Mouse (Mus musculus): ENCODE measurements around the gene Lrrc26. TPM values are rescaled to one million over a fixed set of nuclear protein-coding genes. Genes with fewer than 3 reads are reported as not detected.

The Lrrc26 gene
- polyA plus RNA-seq, 2 experiments, result not detected

GRCm38 (mm10) chr2:25297093-25297492 lies 7.4 kb downstream of the Lrrc26 start:
- DNase-seq (ENCODE audit: low read depth in 3 of 3, low spot score in 3 of 3), result no peak
- Histone ChIP-seq H3K27ac (no peak overlapping the region), H3K9ac (replicated peaks) (no peak overlapping the region), H3K4me1 (replicated peaks; ENCODE audit: control insufficient read depth in 2 of 2, insufficient read depth in 2 of 2, low read length in 1 of 2) (no peaks in the 10 kb centered on the region), H3K36me3 (replicated peaks; ENCODE audit: control insufficient read depth, insufficient read depth, low read depth) (no peaks in the 10 kb centered on the region), H3K4me3 (ENCODE audit: insufficient read depth in 1 of 2, low read depth in 2 of 2, low read length in 2 of 2) (no peak overlapping the region), H3K4me2 (ENCODE audit: low read depth) (no peak overlapping the region), H3K9me3 (ENCODE audit: control insufficient read depth, low read length) (no peaks in the 10 kb centered on the region), H3K27me3 (ENCODE audit: control insufficient read depth, insufficient read depth, low read length) (peaks cover 11% of the 10 kb centered on the region)
- WGBS (ENCODE audit: insufficient replicate concordance), result 60% methylated on average over 8 of the region's 8 CpGs
- TF ChIP-seq CTCF (IDR thresholded peaks at IDR 0.05; ENCODE audit: low read depth), result no peak
- no peak for TF ChIP-seq EP300 (IDR thresholded peaks at IDR 0.05; ENCODE audit: low read depth)
- ATAC-seq (ENCODE audit: insufficient read depth), result no peak

GRCm38 (mm10) chr2:25298046-25298445 lies 8.3 kb downstream of the Lrrc26 start:
- Histone ChIP-seq H3K9ac (replicated peaks) (no peak overlapping the region), H3K36me3 (replicated peaks; ENCODE audit: control insufficient read depth, insufficient read depth, low read depth) (no peaks in the 10 kb centered on the region), H3K27me3 (ENCODE audit: control insufficient read depth, insufficient read depth, low read length) (peaks cover 3% of the 10 kb centered on the region), H3K4me2 (ENCODE audit: low read depth) (no peak overlapping the region), H3K4me1 (replicated peaks; ENCODE audit: control insufficient read depth in 2 of 2, insufficient read depth in 2 of 2, low read length in 1 of 2) (no peaks in the 10 kb centered on the region), H3K9me3 (ENCODE audit: control insufficient read depth, low read length) (no peaks in the 10 kb centered on the region), H3K27ac (no peak overlapping the region), H3K4me3 (ENCODE audit: insufficient read depth in 1 of 2, low read depth in 2 of 2, low read length in 2 of 2) (no peak overlapping the region)
- ATAC-seq (ENCODE audit: insufficient read depth), result no peak
- no peak for DNase-seq (ENCODE audit: low read depth in 3 of 3, low spot score in 3 of 3)
- TF ChIP-seq EP300 (IDR thresholded peaks at IDR 0.05; ENCODE audit: low read depth), result no peak
- no peak for TF ChIP-seq CTCF (IDR thresholded peaks at IDR 0.05; ENCODE audit: low read depth)
- WGBS (ENCODE audit: insufficient replicate concordance), result 62% methylated on average over 10 of the region's 10 CpGs

GRCm38 (mm10) chr2:25303452-25303851 lies 13.7 kb downstream of the Lrrc26 start:
- H3K4me3 ChIP-seq (ENCODE audit: insufficient read depth in 1 of 2, low read depth in 2 of 2, low read length in 2 of 2), result no peak overlapping the region
- H3K4me1 ChIP-seq (replicated peaks; ENCODE audit: control insufficient read depth in 2 of 2, insufficient read depth in 2 of 2, low read length in 1 of 2), result peaks cover 0 to 2% of the 10 kb centered on the region in 2 experiments; a peak in 1 of 4 replicates
- H3K27ac ChIP-seq, result no peak overlapping the region
- H3K36me3 ChIP-seq (replicated peaks; ENCODE audit: control insufficient read depth, insufficient read depth, low read depth), result no peaks in the 10 kb centered on the region
- ATAC-seq (ENCODE audit: insufficient read depth) (no peak), DNase-seq (ENCODE audit: low read depth in 3 of 3, low spot score in 3 of 3) (no peak)
- no peaks in the 10 kb centered on the region for H3K9me3 ChIP-seq (ENCODE audit: control insufficient read depth, low read length)
- no peak overlapping the region for H3K9ac ChIP-seq (replicated peaks)
- TF ChIP-seq CTCF (IDR thresholded peaks at IDR 0.05; ENCODE audit: low read depth), result no peak
- TF ChIP-seq EP300 (IDR thresholded peaks at IDR 0.05; ENCODE audit: low read depth), result no peak
- no peak overlapping the region for H3K4me2 ChIP-seq (ENCODE audit: low read depth)
- peaks cover 18% of the 10 kb centered on the region for H3K27me3 ChIP-seq (ENCODE audit: control insufficient read depth, insufficient read depth, low read length)
- 46% methylated on average over 3 of the region's 3 CpGs for WGBS (ENCODE audit: insufficient replicate concordance)

- no peaks in the 10 kb centered on the region for H3K9me3 ChIP-seq (ENCODE audit: control insufficient read depth, low read length)
- no peak overlapping the region for H3K9ac ChIP-seq (replicated peaks)
- peaks cover 18% of the 10 kb centered on the region for H3K27me3 ChIP-seq (ENCODE audit: control insufficient read depth, insufficient read depth, low read length)
- DNase-seq (ENCODE audit: low read depth in 3 of 3, low spot score in 3 of 3), result no peak
- no peaks in the 10 kb centered on the region for H3K36me3 ChIP-seq (replicated peaks; ENCODE audit: control insufficient read depth, insufficient read depth, low read depth)
- no peak overlapping the region for H3K27ac ChIP-seq
- 49% methylated on average over 7 of the region's 7 CpGs for WGBS (ENCODE audit: insufficient replicate concordance)
- ATAC-seq (ENCODE audit: insufficient read depth), result no peak
- H3K4me1 ChIP-seq (replicated peaks; ENCODE audit: control insufficient read depth in 2 of 2, insufficient read depth in 2 of 2, low read length in 1 of 2), result peaks cover 0 to 2% of the 10 kb centered on the region in 2 experiments; a peak in 1 of 4 replicates
- no peak overlapping the region for H3K4me3 ChIP-seq (ENCODE audit: insufficient read depth in 1 of 2, low read depth in 2 of 2, low read length in 2 of 2)
- no peak overlapping the region for H3K4me2 ChIP-seq (ENCODE audit: low read depth)
- TF ChIP-seq EP300 (IDR thresholded peaks at IDR 0.05; ENCODE audit: low read depth) (no peak), CTCF (IDR thresholded peaks at IDR 0.05; ENCODE audit: low read depth) (no peak)
Measured at GRCm38 (mm10) chr2:25303931-25304656, 14.4 kb downstream of the Lrrc26 start.

- no peak overlapping the region for H3K9ac ChIP-seq (replicated peaks)
- ATAC-seq (ENCODE audit: insufficient read depth), result no peak
- H3K4me1 ChIP-seq (replicated peaks; ENCODE audit: control insufficient read depth in 2 of 2, insufficient read depth in 2 of 2, low read length in 1 of 2), result peaks cover 0 to 2% of the 10 kb centered on the region in 2 experiments; a peak in 1 of 4 replicates
- no peak for TF ChIP-seq CTCF (IDR thresholded peaks at IDR 0.05; ENCODE audit: low read depth)
- TF ChIP-seq EP300 (IDR thresholded peaks at IDR 0.05; ENCODE audit: low read depth), result no peak
- H3K27me3 ChIP-seq (ENCODE audit: control insufficient read depth, insufficient read depth, low read length), result peaks cover 21% of the 10 kb centered on the region
- no peak for DNase-seq (ENCODE audit: low read depth in 3 of 3, low spot score in 3 of 3)
- H3K36me3 ChIP-seq (replicated peaks; ENCODE audit: control insufficient read depth, insufficient read depth, low read depth), result no peaks in the 10 kb centered on the region
- H3K4me2 ChIP-seq (ENCODE audit: low read depth), result peak overlapping the region; percentile 57
- H3K27ac ChIP-seq, result no peak overlapping the region
- H3K9me3 ChIP-seq (ENCODE audit: control insufficient read depth, low read length), result no peaks in the 10 kb centered on the region
- H3K4me3 ChIP-seq (ENCODE audit: insufficient read depth in 1 of 2, low read depth in 2 of 2, low read length in 2 of 2), result peak overlapping the region; percentile 3 to 42; a peak in 3 of 4 replicates
- 2% methylated on average over 44 of the region's 45 CpGs for WGBS (ENCODE audit: insufficient replicate concordance)
Measured at GRCm38 (mm10) chr2:25304657-25305541, 15.2 kb downstream of the Lrrc26 start.
